Mouse (Mus musculus): ENCODE data around the gene Selenom.

Gene Selenom

DNA sequence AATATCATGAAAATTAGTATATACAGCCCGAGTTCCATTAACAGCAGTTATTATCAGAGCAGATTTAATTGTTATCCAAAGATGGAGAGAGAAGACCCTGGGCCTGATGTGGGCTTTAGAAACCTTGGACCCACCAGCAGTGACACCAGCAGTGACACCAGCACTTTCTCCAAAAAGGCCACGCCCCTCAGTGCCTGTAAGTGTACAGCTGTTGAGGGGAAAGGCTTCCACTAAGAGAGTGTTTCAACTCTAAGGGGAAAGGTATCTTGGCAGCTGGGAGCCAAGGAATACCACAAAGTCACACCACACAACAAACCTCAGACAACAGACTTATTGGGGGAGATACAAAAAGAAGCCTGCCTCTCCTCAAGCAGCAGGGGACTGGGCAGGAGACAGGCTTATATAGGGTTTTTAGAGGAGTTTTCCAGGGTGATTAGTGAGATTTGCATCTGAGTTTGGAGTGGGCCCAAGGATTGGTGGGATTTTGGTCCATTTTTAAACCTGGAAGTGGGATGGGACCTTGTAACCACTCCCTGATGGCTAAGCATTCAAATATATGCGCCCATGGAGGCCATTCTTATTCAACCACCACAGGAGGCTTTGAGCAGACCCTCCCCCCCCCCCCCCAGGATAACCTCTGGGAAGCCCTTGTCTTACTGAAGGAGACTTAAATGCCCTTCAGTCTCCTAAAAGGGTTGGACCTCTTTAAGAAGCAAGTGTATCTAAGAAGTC, 34.2 kb downstream of the Selenom start:
- no peak for DNase-seq (ENCODE audit: low spot score in 2 of 2)

GRCm38 (mm10) chr11:3549791-3550190, 35.3 kb downstream of the Selenom start:
- DNase-seq (ENCODE audit: low spot score in 2 of 2) = no peak

GRCm38 (mm10) chr11:3554976-3555375, 40.5 kb downstream of the Selenom start:
- DNase-seq (ENCODE audit: low spot score in 2 of 2) = no peak

DNA sequence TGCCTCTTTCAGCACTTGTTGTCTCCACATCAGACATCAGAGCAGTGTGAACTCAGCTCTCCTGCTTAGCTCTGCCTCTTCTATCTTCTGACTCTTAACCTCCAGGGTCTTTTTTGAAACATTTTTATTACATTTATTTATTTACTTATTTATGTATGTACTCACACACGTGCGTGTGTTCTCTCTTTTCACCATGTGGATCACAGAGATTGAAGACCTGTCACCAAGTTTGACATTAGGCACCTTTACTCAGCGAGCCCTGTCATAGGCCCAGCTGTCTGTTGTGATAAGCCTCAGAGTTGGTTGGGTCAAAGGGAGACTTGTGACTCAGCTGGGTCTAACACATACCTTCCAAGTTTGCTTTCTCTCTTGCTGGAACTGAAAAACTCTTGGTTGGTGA, 43.4 kb downstream of the Selenom start:
- no peak for DNase-seq (ENCODE audit: low spot score in 2 of 2)

- DNase-seq (ENCODE audit: low spot score in 2 of 2) = no peak
These were observed 45.7 kb downstream of the Selenom start for GRCm38 (mm10) chr11:3560202-3560601.

GRCm38 (mm10) chr11:3563853-3564252, 49.4 kb downstream of the Selenom start:
- no peak for DNase-seq (ENCODE audit: low spot score in 2 of 2)

- DNase-seq (ENCODE audit: low spot score in 2 of 2) = no peak
These were observed 50.0 kb downstream of the Selenom start for GRCm38 (mm10) chr11:3564451-3564850.

GRCm38 (mm10) chr11:3566018-3566417, 51.5 kb downstream of the Selenom start:
- no peak for DNase-seq (ENCODE audit: low spot score in 2 of 2)
